Mouse (Mus musculus) neural tube, embryonic 15.5 days (tissue): ENCODE measurements around the gene Snip1. TPM values are rescaled to one million over a fixed set of nuclear protein-coding genes. Genes with fewer than 3 reads are reported as not detected.

Experiments used
- ATAC-seq: fragments of 200-750 bp; cut with Nextera tagmentation; 2 replicates; pipeline ENCODE4 v1.8.0; 2017; ENCODE audit warnings: mild to moderate bottlenecking, moderate TSS enrichment, moderate library complexity; ENCODE audit not compliant: low FRiP score
- H3K27ac ChIP-seq: fragments of 300-500 bp; sonication (generic); replicated peaks from 2 replicates; pipeline ENCODE4 v1.5.1; 2015; ENCODE audit warnings: mild to moderate bottlenecking, inconsistent platforms
- H3K27me3 ChIP-seq: fragments of 300-500 bp; sonication (generic); replicated peaks from 2 replicates; pipeline ENCODE4 v1.6.1; 2015; ENCODE audit warnings: inconsistent platforms
- H3K36me3 ChIP-seq: fragments of 300-500 bp; sonication (generic); 2 replicates; pipeline ENCODE4 v1.6.1; 2015; ENCODE audit warnings: inconsistent platforms
- H3K4me1 ChIP-seq: fragments of 300-500 bp; sonication (generic); 2 replicates; pipeline ENCODE4 v1.6.1; 2015; ENCODE audit warnings: inconsistent platforms
- H3K4me2 ChIP-seq: fragments of 300-500 bp; sonication (generic); 2 replicates; pipeline ENCODE4 v1.6.1; 2015; ENCODE audit warnings: inconsistent platforms, mild to moderate bottlenecking, moderate library complexity
- H3K4me3 ChIP-seq: fragments of 300-500 bp; sonication (generic); replicated peaks from 2 replicates; pipeline ENCODE4 v1.5.1; 2015; ENCODE audit warnings: mild to moderate bottlenecking, inconsistent platforms
- H3K9ac ChIP-seq: fragments of 300-500 bp; sonication (generic); replicated peaks from 2 replicates; pipeline ENCODE4 v1.6.1; 2015; ENCODE audit warnings: mild to moderate bottlenecking, inconsistent platforms
- H3K9me3 ChIP-seq: fragments of 300-500 bp; sonication (generic); replicated peaks from 2 replicates; pipeline ENCODE4 v1.6.1; 2016; ENCODE audit warnings: inconsistent platforms
- WGBS: fragments of 180-500 bp; shearing (Covaris S2); methylation state at CpG from one replicate; pipeline ENCODE4 v1.1.7; 2015; ENCODE audit warnings: mixed read lengths; 5-methylcytosine and 5-hydroxymethylcytosine counted together
- polyA plus RNA-seq: library from polyadenylated mRNA; unstranded; fragments of >200 nt; fragmentation: Nextera tagmentation; extraction: Ambion mirVana; gene quantifications from 2 replicates; pipeline ENCODE4 v1.2.1, GENCODE M21; 2015

Gene Snip1
- polyA plus RNA-seq, 1 experiment from 2014 or later = 24.1 TPM

DNA sequence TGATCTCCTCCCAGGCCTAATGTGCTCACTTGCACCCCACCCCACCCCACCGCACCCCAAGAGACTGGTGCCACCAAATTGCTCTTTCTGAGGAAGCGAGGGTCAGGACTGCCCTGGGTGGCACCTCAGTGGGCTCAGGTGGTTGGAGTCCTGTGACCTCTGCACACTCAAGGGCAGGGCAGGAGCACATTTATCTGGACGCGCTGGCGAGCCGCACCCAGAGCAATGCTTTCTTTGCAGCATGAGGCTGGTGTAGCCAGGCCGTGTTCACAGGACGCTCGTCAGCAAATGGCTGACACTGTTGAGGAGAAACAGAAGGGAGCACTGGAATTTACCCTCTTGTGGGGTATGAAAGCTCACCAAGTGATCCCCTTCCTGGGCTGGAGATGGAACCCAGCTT is 38.9 kb downstream of the Snip1 start:
- no peaks in the 10 kb centered on the region for H3K4me1 ChIP-seq
- no peak overlapping the region for H3K27ac ChIP-seq
- no peaks in the 10 kb centered on the region for H3K27me3 ChIP-seq
- H3K9me3 ChIP-seq = no peaks in the 10 kb centered on the region
- peaks cover 63% of the 10 kb centered on the region for H3K36me3 ChIP-seq
- ATAC-seq = no peak
- H3K4me2 ChIP-seq = no peak overlapping the region
- no peak overlapping the region for H3K9ac ChIP-seq
- WGBS = 94% methylated on average over 9 of the region's 9 CpGs
- H3K4me3 ChIP-seq = no peak overlapping the region

DNA sequence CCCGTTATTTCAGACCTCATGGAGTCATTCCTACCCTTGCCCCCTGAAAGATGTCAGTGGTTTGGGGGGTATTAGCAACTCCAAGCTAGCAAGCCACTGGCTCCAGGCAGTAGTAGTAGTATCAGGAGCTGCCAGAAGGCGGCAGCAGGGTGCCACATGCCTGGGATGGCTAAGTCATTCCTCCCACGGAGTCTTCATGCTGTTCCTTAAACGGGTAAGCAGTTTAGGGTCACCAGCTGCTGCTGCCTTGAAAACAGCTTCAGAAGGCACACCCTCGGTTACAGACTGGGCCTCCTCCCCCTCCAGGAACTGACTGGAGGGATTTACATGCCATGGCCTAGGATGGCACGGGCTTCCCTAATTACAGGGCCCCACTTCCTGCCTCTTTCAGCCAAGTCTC is 48.2 kb downstream of the Snip1 start:
- Histone ChIP-seq H3K4me1 (peaks cover 15% of the 10 kb centered on the region), H3K27me3 (no peaks in the 10 kb centered on the region), H3K27ac (no peak overlapping the region), H3K9me3 (no peaks in the 10 kb centered on the region), H3K4me2 (no peak overlapping the region), H3K4me3 (no peak overlapping the region), H3K36me3 (peaks cover 18% of the 10 kb centered on the region), H3K9ac (peak overlapping the region; percentile 21; the same call in 1 of the 2 replicates)
- 8% methylated on average over 6 of the region's 6 CpGs for WGBS
- ATAC-seq = 0 out of 2 replicates have a peak, but pooled peaks have one; percentile 32

DNA sequence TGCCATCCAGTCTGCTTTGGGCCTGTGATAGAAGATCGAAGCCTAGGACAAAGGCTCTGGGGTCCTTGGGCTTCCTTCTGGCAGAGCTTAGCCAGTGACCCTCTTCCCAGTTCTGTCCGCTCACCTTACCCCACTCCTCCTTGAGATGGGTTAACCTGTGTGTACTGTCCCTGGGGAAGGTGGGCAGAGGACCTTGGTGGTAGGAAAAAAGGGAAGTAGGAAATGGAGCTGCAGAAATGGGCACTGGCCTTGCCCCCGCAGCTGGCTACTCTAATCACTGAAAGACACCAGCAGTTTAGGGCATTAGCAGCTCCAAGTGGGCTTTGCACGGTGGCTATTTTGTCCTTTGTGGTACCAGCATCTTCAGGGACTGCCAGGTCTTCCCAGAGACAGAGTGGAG is 48.6 kb downstream of the Snip1 start:
- Histone ChIP-seq H3K27ac (no peak overlapping the region), H3K9me3 (no peaks in the 10 kb centered on the region), H3K27me3 (no peaks in the 10 kb centered on the region), H3K4me1 (peaks cover 15% of the 10 kb centered on the region), H3K4me2 (no peak overlapping the region), H3K4me3 (no peak overlapping the region), H3K36me3 (peaks cover 14% of the 10 kb centered on the region), H3K9ac (peak overlapping the region; percentile 21; the same call in 1 of the 2 replicates)
- ATAC-seq = no peak
- 74% methylated on average over 4 of the region's 4 CpGs for WGBS

DNA sequence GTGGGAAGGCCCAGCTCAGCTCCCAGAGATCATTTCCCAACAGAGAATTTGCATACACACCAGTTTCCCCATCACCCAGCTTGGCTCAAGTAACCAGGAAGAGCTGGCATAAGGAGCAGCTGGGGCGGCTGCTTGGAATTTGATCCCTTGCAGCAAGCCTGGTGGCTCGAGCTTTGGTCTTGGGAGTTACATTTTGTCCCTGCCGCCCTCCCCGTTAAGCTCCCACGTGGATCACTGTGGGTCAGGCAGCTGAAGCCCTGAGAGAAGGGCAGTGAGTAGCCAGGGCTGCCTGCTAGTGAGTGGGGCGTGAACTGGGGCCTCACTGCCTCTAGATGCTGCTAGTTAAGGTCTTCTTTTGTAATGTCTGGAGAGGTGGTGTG is 49.2 kb downstream of the Snip1 start:
- WGBS = 57% methylated on average over 6 of the region's 6 CpGs
- H3K27ac ChIP-seq = no peak overlapping the region

DNA sequence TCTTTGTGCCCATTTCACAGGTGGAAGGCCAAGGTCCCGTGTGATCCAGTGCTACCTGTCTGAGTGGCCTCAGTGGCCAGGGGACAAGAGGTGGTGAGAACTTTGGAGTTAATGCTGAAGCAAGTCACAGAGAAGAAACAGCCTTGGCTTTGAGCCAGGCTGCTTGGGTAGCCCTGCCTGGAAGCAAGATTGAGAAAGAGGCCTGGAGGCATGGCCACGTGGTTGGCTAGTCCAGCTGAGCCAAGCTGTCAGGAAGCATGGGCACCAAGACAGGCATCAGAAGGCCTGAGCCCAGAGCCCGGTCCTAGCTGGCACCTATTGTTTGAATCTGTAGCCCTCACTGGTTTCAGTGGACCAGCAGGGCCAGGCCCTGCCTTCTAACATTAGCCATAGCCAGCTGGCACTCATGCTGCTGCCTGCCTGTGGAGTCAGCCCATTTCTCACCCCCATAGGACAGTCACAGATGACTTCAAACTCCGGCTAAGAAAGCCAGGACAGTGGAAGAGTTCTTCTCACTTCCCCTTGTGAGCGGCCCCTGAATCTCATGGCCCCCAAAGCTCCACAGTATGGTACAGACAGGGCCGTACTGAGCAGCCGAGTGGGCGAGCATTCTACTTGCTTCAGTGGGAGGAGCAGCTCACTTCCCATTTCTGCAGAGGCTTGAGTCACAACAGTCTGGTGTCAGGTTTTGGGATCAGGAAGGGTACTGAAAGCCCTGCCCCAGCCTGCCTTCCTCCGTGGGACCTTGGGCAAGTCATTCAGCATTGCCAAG is 49.8 kb downstream of the Snip1 start:
- Histone ChIP-seq H3K4me2 (no peak overlapping the region), H3K9me3 (no peaks in the 10 kb centered on the region), H3K36me3 (peaks cover 7% of the 10 kb centered on the region; the same call in 1 of the 2 replicates), H3K4me1 (peaks cover 15% of the 10 kb centered on the region), H3K4me3 (no peak overlapping the region), H3K9ac (no peak overlapping the region), H3K27ac (no peak overlapping the region), H3K27me3 (no peaks in the 10 kb centered on the region)
- whole genome bisulfite sequencing = 67% methylated on average over 9 of the region's 9 CpGs
- no peak for ATAC-seq

More for the DNA sequence above, 49.2 kb downstream of the Snip1 start:
- no peak overlapping the region for H3K4me2 ChIP-seq
- no peaks in the 10 kb centered on the region for H3K27me3 ChIP-seq
- peaks cover 8% of the 10 kb centered on the region for H3K36me3 ChIP-seq
- no peaks in the 10 kb centered on the region for H3K9me3 ChIP-seq
- H3K4me1 ChIP-seq = peaks cover 15% of the 10 kb centered on the region
- H3K9ac ChIP-seq = no peak overlapping the region
- H3K4me3 ChIP-seq = no peak overlapping the region
- no peak for ATAC-seq

- no peak overlapping the region for H3K27ac ChIP-seq
- 67% methylated on average over 13 of the region's 13 CpGs for WGBS
- H3K27me3 ChIP-seq = no peaks in the 10 kb centered on the region
- no peak overlapping the region for H3K4me2 ChIP-seq
- H3K4me1 ChIP-seq = peaks cover 15% of the 10 kb centered on the region
- H3K36me3 ChIP-seq = peaks cover under 1% of the 10 kb centered on the region; the same call in 1 of the 2 replicates
- no peak for ATAC-seq
- H3K9ac ChIP-seq = no peak overlapping the region
- H3K9me3 ChIP-seq = no peaks in the 10 kb centered on the region
- no peak overlapping the region for H3K4me3 ChIP-seq
Observed at GRCm38 (mm10) chr4:125116929-125117328, 50.5 kb downstream of the Snip1 start.

GRCm38 (mm10) chr4:125117902-125118320 is 51.4 kb downstream of the Snip1 start:
- 85% methylated on average over 7 of the region's 7 CpGs for WGBS
- H3K4me1 ChIP-seq = peaks cover 15% of the 10 kb centered on the region
- no peak overlapping the region for H3K4me2 ChIP-seq
- no peaks in the 10 kb centered on the region for H3K27me3 ChIP-seq
- H3K9ac ChIP-seq = no peak overlapping the region
- ATAC-seq = no peak
- H3K36me3 ChIP-seq = no peaks in the 10 kb centered on the region
- no peak overlapping the region for H3K4me3 ChIP-seq
- H3K27ac ChIP-seq = no peak overlapping the region
- H3K9me3 ChIP-seq = no peaks in the 10 kb centered on the region

DNA sequence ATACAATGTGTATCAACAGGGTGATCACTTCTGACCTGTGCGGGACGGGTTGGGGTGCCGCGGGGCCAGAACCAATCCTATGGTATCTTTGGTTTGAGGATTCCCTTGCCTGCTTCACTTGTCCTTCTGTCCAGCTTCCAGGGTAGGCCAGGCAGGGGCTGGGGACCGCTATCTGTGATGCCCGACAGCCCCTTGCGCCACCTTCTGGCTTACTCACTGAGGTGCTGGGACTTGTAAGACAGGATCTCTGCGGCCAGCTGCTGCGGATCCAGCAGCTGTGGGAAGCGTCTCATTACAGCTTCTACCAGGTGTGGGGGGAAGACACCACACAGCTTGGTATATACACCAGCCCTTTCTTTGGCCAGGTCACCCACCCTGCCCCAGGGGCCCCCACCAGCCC is 52.6 kb downstream of the Snip1 start:
- no peak for ATAC-seq
- Histone ChIP-seq H3K27me3 (no peaks in the 10 kb centered on the region), H3K9ac (no peak overlapping the region), H3K4me3 (no peak overlapping the region), H3K4me1 (peaks cover 15% of the 10 kb centered on the region), H3K36me3 (no peaks in the 10 kb centered on the region), H3K4me2 (no peak overlapping the region), H3K27ac (no peak overlapping the region), H3K9me3 (no peaks in the 10 kb centered on the region)
- WGBS = 37% methylated on average over 10 of the region's 10 CpGs

GRCm38 (mm10) chr4:125119721-125120120 is 53.2 kb downstream of the Snip1 start:
- WGBS = 91% methylated on average over 11 of the region's 11 CpGs
- Histone ChIP-seq H3K4me2 (no peak overlapping the region), H3K9ac (no peak overlapping the region), H3K4me3 (no peak overlapping the region), H3K27ac (no peak overlapping the region), H3K27me3 (0 out of 2 replicates have a peak, but pooled peaks cover 3% of the 10 kb centered on the region), H3K4me1 (peaks cover 11% of the 10 kb centered on the region), H3K36me3 (no peaks in the 10 kb centered on the region), H3K9me3 (no peaks in the 10 kb centered on the region)
- ATAC-seq = no peak

GRCm38 (mm10) chr4:125122431-125123278 is 56.2 kb downstream of the Snip1 start:
- Histone ChIP-seq H3K36me3 (no peaks in the 10 kb centered on the region), H3K4me1 (peaks cover 8% of the 10 kb centered on the region), H3K4me3 (no peak overlapping the region), H3K4me2 (no peak overlapping the region), H3K9ac (no peak overlapping the region), H3K27ac (no peak overlapping the region), H3K27me3 (peaks cover 14% of the 10 kb centered on the region), H3K9me3 (no peaks in the 10 kb centered on the region)
- WGBS = 22% methylated on average over 16 of the region's 16 CpGs
- no peak for ATAC-seq

- H3K27me3 ChIP-seq = peaks cover 14% of the 10 kb centered on the region
Observed at GRCm38 (mm10) chr4:125123279-125123671, 56.8 kb downstream of the Snip1 start.

More at GRCm38 (mm10) chr4:125123279-125123671, 56.8 kb downstream of the Snip1 start:
- 72% methylated on average over 7 of the region's 7 CpGs for WGBS
- peaks cover 14% of the 10 kb centered on the region for H3K4me1 ChIP-seq
- no peak overlapping the region for H3K27ac ChIP-seq
- ATAC-seq = no peak
- no peak overlapping the region for H3K9ac ChIP-seq
- H3K4me2 ChIP-seq = no peak overlapping the region
- no peak overlapping the region for H3K4me3 ChIP-seq
- no peaks in the 10 kb centered on the region for H3K9me3 ChIP-seq
- no peaks in the 10 kb centered on the region for H3K36me3 ChIP-seq
